Mouse (Mus musculus): ENCODE results near the gene Hoxc10. TPM values are rescaled to one million over a fixed set of nuclear protein-coding genes. Genes with fewer than 3 reads are reported as not detected.

Gene Hoxc10
- total and polyA plus RNA-seq, 3 experiments: 0.31 to 0.43 TPM; not detected in 1

- peak; percentile 74 for DNase-seq
Measured at GRCm38 (mm10) chr15:102990461-102991397, 24.1 kb downstream of the Hoxc10 start, which contains the start of gene Hoxc8. Gene Hoxc8, plus strand, starts transcription at chr15:102990607.

- DNase-seq: peak; percentile 42
Measured at GRCm38 (mm10) chr15:102991782-102992181, 25.2 kb downstream of the Hoxc10 start.

- peak; percentile 58 for DNase-seq
Measured at GRCm38 (mm10) chr15:102992206-102992605, 25.6 kb downstream of the Hoxc10 start.

- no peak for DNase-seq
Measured at GRCm38 (mm10) chr15:102992863-102993262, 26.3 kb downstream of the Hoxc10 start.

GRCm38 (mm10) chr15:102996548-102996947, 30.0 kb downstream of the Hoxc10 start:
- DNase-seq: no peak

GRCm38 (mm10) chr15:102997431-102997830, 30.8 kb downstream of the Hoxc10 start:
- DNase-seq: peak; percentile 26

- peak; percentile 67 for DNase-seq
Measured at GRCm38 (mm10) chr15:102997939-102998355, 31.4 kb downstream of the Hoxc10 start, which contains the start of gene Hoxc6. Gene Hoxc6, plus strand, starts transcription at chr15:102998257.

- DNase-seq: no peak
Measured at GRCm38 (mm10) chr15:102998608-102999182, 32.1 kb downstream of the Hoxc10 start.

GRCm38 (mm10) chr15:102999183-102999831, 32.7 kb downstream of the Hoxc10 start:
- peak; percentile 94 for DNase-seq

- peak; percentile 66 for DNase-seq
Measured at GRCm38 (mm10) chr15:102999955-103000354, 33.4 kb downstream of the Hoxc10 start.

- DNase-seq: peak; percentile 75
Measured at GRCm38 (mm10) chr15:103000501-103000901, 33.9 kb downstream of the Hoxc10 start.

- DNase-seq: peak; percentile 61
Measured at GRCm38 (mm10) chr15:103001370-103001769, 34.8 kb downstream of the Hoxc10 start.

GRCm38 (mm10) chr15:103002156-103002555, 35.6 kb downstream of the Hoxc10 start:
- DNase-seq: peak; percentile 51

- peak; percentile 48 for DNase-seq
Measured at GRCm38 (mm10) chr15:103002821-103003448, 36.3 kb downstream of the Hoxc10 start.

GRCm38 (mm10) chr15:103005308-103005707, 38.7 kb downstream of the Hoxc10 start:
- DNase-seq: peak; percentile 73

- DNase-seq: no peak
Measured at GRCm38 (mm10) chr15:103005797-103006196, 39.2 kb downstream of the Hoxc10 start.

- DNase-seq: no peak
Measured at GRCm38 (mm10) chr15:103006326-103006725, 39.7 kb downstream of the Hoxc10 start.

- peak; percentile 81 for DNase-seq
Measured at GRCm38 (mm10) chr15:103009265-103010111, 42.9 kb downstream of the Hoxc10 start.

- peak; percentile 58 for DNase-seq
Measured at GRCm38 (mm10) chr15:103010112-103010846, 43.7 kb downstream of the Hoxc10 start.
